In the genomic region with DNA sequence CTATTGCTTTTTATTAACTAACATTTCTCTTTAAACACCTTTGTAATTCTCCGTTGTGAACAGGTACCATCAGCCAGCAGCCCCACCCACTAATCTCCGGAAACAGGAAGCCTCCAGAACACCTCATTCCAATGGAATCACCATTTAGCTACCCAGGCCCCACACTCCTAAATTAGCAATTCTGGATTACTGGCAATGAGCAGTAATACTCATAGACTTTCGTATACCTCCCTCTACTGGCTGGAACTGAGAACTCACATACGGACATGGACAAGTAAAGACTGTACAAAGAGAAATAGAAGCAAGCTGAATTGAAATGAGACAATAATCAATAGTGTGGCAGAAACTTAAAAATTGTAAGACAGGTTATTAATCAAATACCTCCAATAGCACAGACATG, we compare ENCODE assay signal across 9 mouse cellular contexts. TPM values are rescaled to one million over a fixed set of nuclear protein-coding genes. Genes with fewer than 3 reads are reported as not detected.
DNase-seq lines count a peak whose midpoint lies in the region; ATAC-seq and TF ChIP-seq lines count a peak whose summit lies in the region.
"Had no signal": no experiment of that assay in that cellular context is flagged by ENCODE, and none has a peak within 500 bp of the region (broad histone marks: within the 10 kb centered on the region; RNA-seq: fewer than 3 reads in every experiment).

No protein-coding gene starts in this region.

- TF ChIP-seq RAD21 in MEL (IDR thresholded peaks at IDR 0.05; ENCODE audit: low read depth, low read length) = peak; percentile 94

- no peak for TF ChIP-seq POLR2A in MEL (IDR thresholded peaks at IDR 0.05; ENCODE audit: control insufficient read depth in 1 of 2, insufficient read depth in 1 of 2, low read depth in 1 of 2, low read length in 2 of 2, poor library complexity in 1 of 2)

- ATAC-seq in kidney, embryonic 14.5 days (ENCODE audit: low FRiP score, low TSS enrichment) = peak; percentile 55; the same call in 1 of the 2 replicates
- ATAC-seq in liver, postnatal 0 days = peak; percentile 24; the same call in 1 of the 2 replicates
- peak; percentile 68; the same call in 1 of the 2 replicates for ATAC-seq in neutrophil, adult 5-6 weeks (ENCODE audit: extremely low read depth, insufficient number of reproducible peaks, low FRiP score, poor library complexity, severe bottlenecking)

- H3K4me3 ChIP-seq in MEL (ENCODE audit: control insufficient read depth in 1 of 2, insufficient read depth in 1 of 2, low read depth in 2 of 2, low read length in 2 of 2) = no peak overlapping the region
- H3K4me3 ChIP-seq in kidney, embryonic 14.5 days (ENCODE audit: low read length) = no peak overlapping the region
- no peak overlapping the region for H3K4me3 ChIP-seq in liver, postnatal 0 days (ENCODE audit: low read depth, low read length)

- WGBS in kidney, embryonic 14.5 days = 29% methylated on average over 4 of the region's 4 CpGs
- WGBS in liver, postnatal 0 days (ENCODE audit: insufficient replicate concordance) = 24% methylated on average over 4 of the region's 4 CpGs

- H3K27me3 ChIP-seq in MEL (ENCODE audit: control insufficient read depth in 1 of 2, insufficient read depth in 2 of 2, low read length in 2 of 2) = no peaks in the 10 kb centered on the region
- no peaks in the 10 kb centered on the region for H3K27me3 ChIP-seq in kidney, embryonic 14.5 days (ENCODE audit: control insufficient read depth, insufficient read depth, low read length)
- H3K27me3 ChIP-seq in liver, postnatal 0 days (ENCODE audit: insufficient read depth, low read length) = no peaks in the 10 kb centered on the region

- TF ChIP-seq CTCF in MEL (IDR thresholded peaks at IDR 0.05 in 2 of 3, conservative IDR thresholded peaks at IDR 0.05 in 1 of 3; ENCODE audit: control insufficient read depth in 1 of 3, insufficient read depth in 1 of 3, low read depth in 2 of 3, low read length in 3 of 3, poor library complexity in 1 of 3, severe bottlenecking in 1 of 3) = peak in 2 of 3 experiments; percentile 64 to 92; a peak in 4 of 6 replicates
- peak; percentile 83 for TF ChIP-seq CTCF in liver, postnatal 0 days (IDR thresholded peaks at IDR 0.05; ENCODE audit: low read depth)

- H3K36me3 ChIP-seq in MEL (ENCODE audit: control insufficient read depth in 1 of 2, insufficient read depth in 2 of 2, low read length in 2 of 2) = peaks cover 0 to 36% of the 10 kb centered on the region in 2 experiments; a peak in 2 of 4 replicates
- H3K36me3 ChIP-seq in kidney, embryonic 14.5 days (ENCODE audit: control insufficient read depth, insufficient read depth, low read length) = peaks cover 22% of the 10 kb centered on the region
- peaks cover 22% of the 10 kb centered on the region for H3K36me3 ChIP-seq in liver, postnatal 0 days (replicated peaks; ENCODE audit: insufficient read depth, low read length)

- no peak overlapping the region for H3K4me2 ChIP-seq in kidney, embryonic 14.5 days (replicated peaks; ENCODE audit: low read depth, low read length)
- H3K4me2 ChIP-seq in liver, postnatal 0 days (ENCODE audit: low read depth, low read length) = no peak overlapping the region

- H3K27ac ChIP-seq in MEL (ENCODE audit: control insufficient read depth, low read depth, low read length) = no peak overlapping the region
- H3K27ac ChIP-seq in kidney, embryonic 14.5 days (ENCODE audit: low read depth, low read length) = no peak overlapping the region
- H3K27ac ChIP-seq in liver, postnatal 0 days (ENCODE audit: low read depth) = no peak overlapping the region

- no peaks in the 10 kb centered on the region for H3K9me3 ChIP-seq in MEL (replicated peaks; ENCODE audit: insufficient read depth, low read length)
- no peaks in the 10 kb centered on the region for H3K9me3 ChIP-seq in kidney, embryonic 14.5 days (ENCODE audit: control insufficient read depth, low read length)
- H3K9me3 ChIP-seq in liver, postnatal 0 days (ENCODE audit: low read length) = no peaks in the 10 kb centered on the region

- no peak overlapping the region for H3K9ac ChIP-seq in MEL (ENCODE audit: control insufficient read depth, low read depth, low read length, poor library complexity, severe bottlenecking)
- H3K9ac ChIP-seq in kidney, embryonic 14.5 days (ENCODE audit: low read depth, low read length) = no peak overlapping the region
- no peak overlapping the region for H3K9ac ChIP-seq in liver, postnatal 0 days (replicated peaks)

- TF ChIP-seq EP300 in MEL (IDR thresholded peaks at IDR 0.05; ENCODE audit: low read depth in 1 of 2, low read length in 2 of 2) = no peak
- TF ChIP-seq EP300 in liver, postnatal 0 days (IDR thresholded peaks at IDR 0.05; ENCODE audit: low read depth) = no peak

- peaks cover 5% of the 10 kb centered on the region; the same call in 1 of the 2 replicates for H3K79me2 ChIP-seq in MEL (ENCODE audit: control insufficient read depth, insufficient read depth, low read length, poor library complexity)

- DNase-seq in 416B (ENCODE audit: low read depth) (peak; percentile 83), MEL (ENCODE audit: low read depth, low spot score) (peak; percentile 84)
- DNase-seq in cerebellum, adult 9-10 months = peak; percentile 87
- DNase-seq in frontal cortex, adult 2 months (ENCODE audit: extremely low spot score in 1 of 2, low spot score in 1 of 2) = peak; percentile 58 to 93
- peak; percentile 43 for DNase-seq in liver, postnatal 0 days
- DNase-seq in yolk sac, embryonic 10.5 days (ENCODE audit: low spot score) = peak; percentile 36

- peaks cover 16 to 30% of the 10 kb centered on the region in 2 experiments for H3K4me1 ChIP-seq in MEL (ENCODE audit: control insufficient read depth in 1 of 2, insufficient read depth in 2 of 2, low read length in 2 of 2)
- H3K4me1 ChIP-seq in kidney, embryonic 14.5 days (ENCODE audit: control insufficient read depth, insufficient read depth, low read length) = no peaks in the 10 kb centered on the region
- H3K4me1 ChIP-seq in liver, postnatal 0 days (ENCODE audit: insufficient read depth) = peaks cover under 1% of the 10 kb centered on the region; the same call in 1 of the 2 replicates

TF ChIP-seq in MEL, 35 proteins besides CTCF, POLR2A, EP300 and RAD21:
- TF ChIP-seq JUND (IDR thresholded peaks at IDR 0.05; ENCODE audit: low read depth, low read length) (no peak), MYB (IDR thresholded peaks at IDR 0.05; ENCODE audit: low read depth, low read length) (no peak), POLR2AphosphoS2 (IDR thresholded peaks at IDR 0.05; ENCODE audit: low read length) (no peak), POLR2AphosphoS5 (IDR thresholded peaks at IDR 0.05; ENCODE audit: borderline replicate concordance, low read depth, low read length) (no peak), ZMIZ1 (IDR thresholded peaks at IDR 0.05; ENCODE audit: low read depth, low read length) (no peak), ZKSCAN1 (IDR thresholded peaks at IDR 0.05; ENCODE audit: low read depth, low read length) (no peak), SMC3 (IDR thresholded peaks at IDR 0.05; ENCODE audit: low read depth, low read length) (peak; percentile 84), ZNF384 (IDR thresholded peaks at IDR 0.05; ENCODE audit: low read depth, low read length) (no peak), ETS1 (IDR thresholded peaks at IDR 0.05; ENCODE audit: low read depth, low read length) (no peak), HCFC1 (IDR thresholded peaks at IDR 0.05; ENCODE audit: low read depth, low read length) (no peak), GABPA (IDR thresholded peaks at IDR 0.05; ENCODE audit: low read depth, low read length) (no peak), ZC3H11A (IDR thresholded peaks at IDR 0.05; ENCODE audit: low read depth, low read length) (peak; percentile 82), USF1 (IDR thresholded peaks at IDR 0.05; ENCODE audit: low read depth, low read length) (no peak), RCOR1 (IDR thresholded peaks at IDR 0.05; ENCODE audit: low read depth, low read length) (0 out of 2 replicates have a peak, but pooled peaks have one; percentile 8), MAX (IDR thresholded peaks at IDR 0.05; ENCODE audit: low read length) (no peak), SIN3A (IDR thresholded peaks at IDR 0.05; ENCODE audit: low read length) (peak; percentile 49; the same call in 1 of the 2 replicates), UBTF (IDR thresholded peaks at IDR 0.05; ENCODE audit: borderline replicate concordance, insufficient read depth, low read depth, low read length) (no peak), MAZ (IDR thresholded peaks at IDR 0.05; ENCODE audit: low read depth, low read length) (no peak), MYC (IDR thresholded peaks at IDR 0.05; ENCODE audit: low read depth, low read length) (no peak), TCF12 (IDR thresholded peaks at IDR 0.05; ENCODE audit: low read depth, low read length) (no peak), MEF2A (IDR thresholded peaks at IDR 0.05; ENCODE audit: extremely low read depth, insufficient replicate concordance, low read depth, low read length, poor library complexity, severe bottlenecking) (no peak), KAT2A (conservative IDR thresholded peaks at IDR 0.05; ENCODE audit: low read depth, low read length) (no peak), ELF1 (IDR thresholded peaks at IDR 0.05; ENCODE audit: low read depth, low read length) (no peak)

RNA-seq across cellular contexts. Expression of gene Dtd2, which starts 4.8 kb away (rescaled TPM):
- 15.5 and 16.1 TPM in 2 replicates for total RNA-seq in MEL (2012; rRNA removed)
- 10 to 100 TPM in 1 of 2 experiments, not detected in 1; 22.4 TPM for polyA plus RNA-seq in MEL (2012; ENCODE audit: insufficient read depth in 1 of 2, insufficient read length in 2 of 2, low read depth in 1 of 2, low replicate concordance in 2 of 2, missing spikeins in 1 of 2)
- 12.7 and 16.0 TPM in 2 replicates for polyA plus RNA-seq in frontal cortex, adult 2 months (2012; rRNA removed)
- polyA plus RNA-seq in kidney, embryonic 14.5 days (2014; fragmentation: Nextera tagmentation; extraction: Ambion mirVana) = 28.8 and 30.2 TPM in 2 replicates
- 19.7 and 20.0 TPM in 2 replicates for polyA plus RNA-seq in liver, postnatal 0 days (2015; fragmentation: Nextera tagmentation; extraction: Ambion mirVana)
- total RNA-seq in neutrophil, adult 5-6 weeks (2017) = 5.9 and 6.3 TPM in 2 replicates

RNA-seq across cellular contexts. Expression of gene Gpr33, which starts 26.3 kb away (rescaled TPM):
- total RNA-seq in MEL (2012; rRNA removed) = not detected in 2 replicates
- polyA plus RNA-seq in MEL (2012; ENCODE audit: insufficient read depth in 1 of 2, insufficient read length in 2 of 2, low read depth in 1 of 2, low replicate concordance in 2 of 2, missing spikeins in 1 of 2) = not detected
- polyA plus RNA-seq in frontal cortex, adult 2 months (2012; rRNA removed) = not detected in 2 replicates
- polyA plus RNA-seq in kidney, embryonic 14.5 days (2014; fragmentation: Nextera tagmentation; extraction: Ambion mirVana) = not detected in 2 replicates
- polyA plus RNA-seq in liver, postnatal 0 days (2015; fragmentation: Nextera tagmentation; extraction: Ambion mirVana) = not detected in 2 replicates
- not detected in 2 replicates for total RNA-seq in neutrophil, adult 5-6 weeks (2017)
- total RNA-seq: gastrocnemius, postnatal 36 days had no signal

RNA-seq across cellular contexts. Expression of gene Heatr5a, which starts 30.4 kb away (rescaled TPM):
- 41.2 and 46.2 TPM in 2 replicates for total RNA-seq in MEL (2012; rRNA removed)
- 10 to 100 TPM; 70.4 to 70.5 TPM for polyA plus RNA-seq in MEL (2012; ENCODE audit: insufficient read depth in 1 of 2, insufficient read length in 2 of 2, low read depth in 1 of 2, low replicate concordance in 2 of 2, missing spikeins in 1 of 2)
- 5.8 and 6.8 TPM in 2 replicates for polyA plus RNA-seq in frontal cortex, adult 2 months (2012; rRNA removed)
- polyA plus RNA-seq in kidney, embryonic 14.5 days (2014; fragmentation: Nextera tagmentation; extraction: Ambion mirVana) = 7.5 and 14.7 TPM in 2 replicates
- 1.6 and 2.6 TPM in 2 replicates for polyA plus RNA-seq in liver, postnatal 0 days (2015; fragmentation: Nextera tagmentation; extraction: Ambion mirVana)
- total RNA-seq in neutrophil, adult 5-6 weeks (2017) = 24.2 and 28.9 TPM in 2 replicates

Comparison
In these comparisons a context has a peak if more than half of its experiments do, and no peak if none do; other contexts are left out.
1. DNase-seq: peak in every context shown above with its lines; median percentile 87 in cerebellum, adult 9-10 months; 84 in MEL; 83 in 416B; 76 in frontal cortex, adult 2 months; 43 in liver, postnatal 0 days; 36 in yolk sac, embryonic 10.5 days.